Mouse (Mus musculus) retina, embryonic 14.5 days (tissue): Measurements from ENCODE around the gene Slc41a2.
"Not testable (repeated sequence)": the region's sequence is repeated elsewhere in the genome, so short reads cannot be mapped to it uniquely, and the experiment has no call there.

Experiments used
- DNase-seq: peaks from one replicate; pipeline ENCODE4 v3.0.0-alpha.2; 2015; ENCODE audit warnings: low spot score

Gene Slc41a2

DNA sequence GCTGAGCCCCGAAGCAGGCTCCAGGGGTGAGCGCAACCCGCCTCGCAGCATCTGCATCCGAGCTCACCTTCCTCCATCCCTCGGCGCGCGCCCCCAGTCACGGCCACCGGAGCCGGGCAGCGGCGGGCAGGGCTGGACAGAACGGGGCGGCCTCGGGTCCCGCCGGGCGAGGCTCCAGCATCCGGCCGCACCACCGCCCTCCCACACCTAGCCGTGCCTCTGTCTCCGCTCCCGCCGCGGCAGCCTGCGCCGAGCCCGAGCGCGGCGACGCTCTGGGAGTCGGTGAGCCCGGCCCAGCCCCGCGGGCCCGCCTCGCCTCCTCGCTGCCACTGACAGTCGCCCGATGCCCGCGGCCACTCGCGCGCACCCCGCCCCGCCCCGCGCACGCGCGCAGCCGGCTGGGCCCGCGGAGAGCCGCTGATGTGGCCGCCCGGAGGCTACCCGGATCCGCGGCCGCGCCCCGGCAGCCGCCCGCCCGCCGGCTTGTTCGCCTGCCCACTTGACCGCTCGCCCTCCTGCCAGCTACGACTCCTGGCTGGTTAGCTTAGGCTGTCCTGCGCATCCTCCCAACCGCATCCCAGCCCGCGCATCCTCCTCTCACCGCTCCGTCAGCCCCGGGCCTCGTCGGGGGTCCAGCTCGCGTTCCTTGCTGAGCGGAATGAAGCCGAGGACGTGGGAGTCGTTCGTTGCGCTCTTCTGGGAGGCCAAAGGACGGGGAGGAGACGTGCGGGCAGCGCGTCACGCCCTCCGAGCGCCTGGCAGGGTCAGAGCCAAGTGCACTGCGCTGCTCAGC is at the start of gene Slc41a2:
Slc41a2 (minus strand) TSS at position 724 of the 793 bp plus-strand sequence.
- peak; percentile 76 for DNase-seq

DNA sequence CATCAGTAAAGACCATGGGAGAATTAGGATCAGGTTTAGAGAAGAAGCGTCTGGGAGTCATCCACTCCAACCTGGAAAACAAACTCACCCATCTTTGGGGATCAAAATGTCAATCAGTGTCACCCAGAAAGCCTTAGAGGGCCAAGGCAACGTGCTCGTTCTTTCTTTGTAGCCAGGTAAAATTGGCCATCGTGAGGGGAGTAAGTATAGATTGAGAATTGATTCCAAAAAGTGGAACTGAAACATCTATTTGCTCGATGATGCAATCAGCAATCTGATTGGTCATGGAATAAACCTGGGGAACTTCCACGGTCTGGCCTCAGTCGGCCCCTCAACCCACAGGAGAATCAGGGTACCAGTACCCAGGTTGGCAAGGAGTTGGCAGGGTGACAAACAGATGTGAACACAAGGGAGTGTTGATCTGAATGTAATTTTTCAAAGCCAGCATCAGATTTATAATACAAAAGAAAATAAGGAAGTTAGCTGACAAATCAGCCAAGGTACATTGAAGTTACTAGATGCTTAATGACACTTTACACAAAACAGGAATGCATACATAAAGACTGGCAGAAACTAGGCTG is 47.7 kb upstream of the Slc41a2 start:
- no peak for DNase-seq

DNA sequence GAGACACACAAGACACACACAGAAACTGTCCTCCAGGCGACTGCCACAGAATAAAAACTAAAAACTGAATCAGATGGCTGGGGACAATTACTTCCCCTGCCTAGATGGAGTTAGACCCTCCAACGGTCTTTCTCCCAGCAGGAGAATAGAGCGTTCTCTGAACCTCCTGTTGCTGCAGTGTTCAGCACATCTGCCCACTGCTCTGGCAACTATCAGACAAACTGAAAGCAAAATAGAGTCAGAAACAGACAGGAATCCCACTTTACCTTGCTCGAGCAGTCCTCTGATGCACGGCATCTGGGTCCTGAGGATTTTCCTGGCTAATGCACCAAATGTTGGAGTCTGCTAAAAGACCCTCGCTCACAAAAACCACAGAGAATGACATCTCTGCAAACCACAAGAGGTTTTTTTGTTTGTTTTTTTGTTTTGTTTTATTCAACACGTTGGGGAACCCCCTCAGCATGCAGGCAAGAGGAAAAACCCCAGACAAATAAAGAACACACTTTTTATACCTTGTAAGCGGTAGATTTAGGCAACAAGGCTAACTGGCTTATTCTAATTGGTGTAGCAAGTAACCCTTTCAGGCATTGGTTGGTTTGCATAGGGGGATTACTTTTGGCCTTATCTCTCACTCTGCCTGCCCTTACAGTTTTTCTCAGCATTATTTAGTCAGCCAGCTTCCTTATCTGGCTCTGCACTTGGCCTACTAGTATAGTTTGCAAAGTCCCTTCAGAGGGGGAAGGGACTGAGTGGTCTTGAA is 47.0 kb upstream of the Slc41a2 start:
- DNase-seq = no peak

DNA sequence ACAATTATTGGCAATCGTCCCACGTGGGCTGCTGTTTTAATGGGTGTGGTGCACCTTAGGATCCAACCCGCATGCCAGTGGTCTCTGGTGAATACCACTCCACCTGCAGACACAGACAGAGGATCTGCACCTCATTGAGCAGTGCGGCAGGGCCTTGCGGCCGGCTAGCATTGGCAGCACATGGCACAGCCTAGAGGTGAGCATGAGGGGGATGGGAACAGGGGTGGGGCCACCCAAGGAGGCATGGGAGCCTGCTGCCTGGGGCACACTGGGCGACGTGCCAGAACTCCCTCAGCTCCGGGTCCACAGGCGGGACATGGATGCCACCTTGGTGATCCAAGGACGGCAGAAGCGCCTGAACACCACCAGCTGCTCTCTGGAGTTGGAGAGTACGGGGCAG is 46.2 kb upstream of the Slc41a2 start:
- DNase-seq = no peak

DNA sequence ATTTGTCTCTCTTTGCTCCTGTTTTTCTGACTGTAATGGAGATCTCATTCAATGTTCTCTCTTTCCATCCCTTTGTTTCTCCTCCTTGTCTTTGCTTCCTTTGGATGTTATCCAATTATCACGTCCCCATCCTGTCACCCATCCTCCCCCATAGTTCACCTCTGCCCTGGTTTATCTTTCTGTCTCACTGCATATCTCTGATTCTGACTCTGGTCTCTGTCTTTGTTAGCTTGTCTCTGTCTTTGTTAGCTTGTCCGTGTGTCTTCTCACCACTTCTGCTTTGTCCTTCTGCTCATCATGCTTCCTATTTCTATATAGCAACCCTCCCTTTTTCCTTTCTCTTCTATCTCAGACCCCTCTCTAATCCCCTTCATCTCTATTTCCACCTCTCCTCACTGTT is 45.3 kb upstream of the Slc41a2 start:
- no peak for DNase-seq

DNA sequence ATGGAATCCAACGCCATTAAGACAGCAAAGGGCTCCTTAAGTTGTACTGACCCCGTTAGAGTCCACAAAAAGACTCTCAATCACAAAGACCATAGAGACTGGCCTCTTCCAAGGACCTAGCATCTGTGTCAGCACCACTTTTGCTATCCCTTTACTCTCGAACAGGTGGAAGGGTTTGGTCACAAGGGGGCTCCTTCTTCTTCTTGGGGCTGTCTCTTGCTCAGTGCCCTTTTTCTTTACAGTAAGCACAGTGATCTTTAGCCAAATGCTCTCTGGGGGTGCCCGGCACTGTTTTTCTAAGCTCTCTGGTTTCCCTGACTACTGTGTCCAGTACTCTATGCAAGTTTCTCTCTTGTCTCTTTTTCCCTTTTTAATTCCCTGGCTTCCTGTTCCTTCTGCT is 44.8 kb upstream of the Slc41a2 start:
- no peak for DNase-seq

DNA sequence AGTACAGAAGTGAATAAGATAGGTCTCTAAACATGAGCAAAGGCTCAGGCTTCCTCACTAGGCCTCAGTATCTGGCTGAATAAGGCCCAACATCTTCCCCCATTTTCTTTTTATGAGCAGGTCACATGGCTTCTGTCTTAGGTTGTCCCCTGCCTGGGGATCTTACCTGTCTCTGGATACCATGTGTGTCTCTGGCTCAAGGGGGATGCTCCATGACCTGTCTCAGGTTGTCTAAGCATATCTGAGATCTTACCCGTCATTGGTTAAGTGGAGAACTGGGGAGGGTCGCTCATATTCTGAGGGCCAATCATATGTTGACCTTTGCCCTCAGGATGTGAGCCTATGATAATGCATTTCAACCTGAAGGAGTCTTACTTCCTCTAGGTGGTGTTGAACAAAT is 42.8 kb upstream of the Slc41a2 start:
- no peak for DNase-seq

DNA sequence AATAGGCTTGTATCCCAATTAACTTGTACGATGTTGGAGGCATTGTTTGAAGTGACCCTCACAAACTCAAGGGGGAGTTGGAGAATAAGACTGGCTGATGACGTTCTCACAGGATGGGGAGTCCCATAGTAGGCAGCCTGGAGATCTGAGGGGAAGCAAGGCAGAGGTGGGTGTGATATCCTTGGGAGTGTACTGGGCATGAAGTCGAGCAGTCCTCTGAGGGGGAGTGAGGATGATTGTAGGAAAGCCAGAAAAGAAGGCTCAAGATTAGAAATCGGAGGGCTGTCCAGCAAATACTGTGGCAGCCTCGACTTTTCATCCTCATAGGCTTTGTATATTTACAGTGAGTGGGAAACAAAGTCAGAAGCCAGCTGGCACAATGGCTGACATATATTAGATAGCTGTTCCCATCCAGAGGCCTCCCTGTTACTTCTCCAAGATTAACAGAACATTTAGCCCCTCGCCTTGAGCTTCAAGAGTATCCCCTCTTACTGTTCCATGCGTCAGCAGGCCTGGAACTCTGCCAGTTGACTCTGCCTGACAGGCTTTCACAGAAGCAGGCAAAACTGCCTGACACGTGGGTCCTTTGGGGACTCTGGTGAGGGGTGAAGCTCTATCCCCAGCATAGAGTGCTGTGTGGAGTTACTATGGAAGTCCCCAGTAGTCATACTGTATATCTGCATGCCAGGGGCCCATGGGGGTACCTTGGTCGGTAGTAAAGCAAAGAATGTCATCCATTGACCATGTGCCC is 40.6 kb upstream of the Slc41a2 start:
- DNase-seq = no peak

DNA sequence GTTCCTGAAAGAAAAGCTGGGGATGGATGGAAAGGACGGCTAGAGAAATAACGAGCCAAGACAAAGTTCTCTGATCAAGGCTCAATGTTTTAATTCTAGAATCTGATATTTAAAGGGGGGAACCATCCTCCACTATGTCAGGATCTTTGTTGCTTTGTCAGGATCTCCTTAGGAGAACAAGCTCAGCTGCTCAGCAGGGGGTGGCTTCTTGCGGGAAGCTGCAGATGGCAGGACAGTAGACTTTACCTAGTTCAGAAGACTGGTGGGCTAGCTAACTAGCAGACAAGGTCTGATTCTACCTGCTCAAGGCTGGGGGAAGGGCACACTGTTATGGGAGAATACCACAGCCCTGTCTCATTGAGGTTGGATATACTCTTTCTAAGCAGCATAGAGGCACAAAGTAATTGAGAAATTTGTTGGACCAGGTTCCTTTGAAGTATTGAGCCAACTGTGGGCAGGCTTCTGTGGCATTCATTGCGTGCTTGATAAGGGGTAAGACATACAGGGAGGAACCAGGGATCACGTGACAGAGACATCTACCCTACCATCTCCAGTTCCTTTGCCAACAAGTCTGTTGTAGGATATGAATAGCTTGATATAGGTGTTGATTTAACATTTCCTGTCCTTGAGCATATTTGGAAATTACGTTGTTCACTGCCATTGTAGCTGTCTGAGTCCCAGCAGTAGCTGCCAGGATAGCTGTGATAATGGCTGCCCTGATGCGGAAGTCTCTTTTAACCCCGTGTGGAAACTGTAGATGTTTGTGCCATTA is 39.4 kb upstream of the Slc41a2 start:
- no peak for DNase-seq

DNA sequence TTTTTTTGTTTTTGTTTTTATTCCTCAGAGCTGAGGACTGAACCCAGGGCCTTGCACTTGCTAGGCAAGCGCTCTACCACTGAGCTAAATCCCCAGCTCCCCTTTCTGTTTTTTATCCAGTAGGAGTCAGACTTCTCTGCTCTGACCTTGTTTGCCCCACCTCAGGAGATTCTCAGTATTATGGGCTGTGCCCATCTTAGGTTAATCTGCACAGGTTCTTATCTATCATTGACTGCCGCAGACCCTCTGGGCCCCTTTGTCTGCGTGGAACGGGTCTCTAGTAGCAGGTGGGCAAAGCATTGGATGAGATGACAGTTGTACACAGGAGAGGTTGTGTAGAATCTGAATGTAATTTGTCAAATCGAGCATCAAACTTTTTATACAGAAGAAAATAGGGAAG is 37.8 kb upstream of the Slc41a2 start:
- DNase-seq = not testable (repeated sequence)

DNA sequence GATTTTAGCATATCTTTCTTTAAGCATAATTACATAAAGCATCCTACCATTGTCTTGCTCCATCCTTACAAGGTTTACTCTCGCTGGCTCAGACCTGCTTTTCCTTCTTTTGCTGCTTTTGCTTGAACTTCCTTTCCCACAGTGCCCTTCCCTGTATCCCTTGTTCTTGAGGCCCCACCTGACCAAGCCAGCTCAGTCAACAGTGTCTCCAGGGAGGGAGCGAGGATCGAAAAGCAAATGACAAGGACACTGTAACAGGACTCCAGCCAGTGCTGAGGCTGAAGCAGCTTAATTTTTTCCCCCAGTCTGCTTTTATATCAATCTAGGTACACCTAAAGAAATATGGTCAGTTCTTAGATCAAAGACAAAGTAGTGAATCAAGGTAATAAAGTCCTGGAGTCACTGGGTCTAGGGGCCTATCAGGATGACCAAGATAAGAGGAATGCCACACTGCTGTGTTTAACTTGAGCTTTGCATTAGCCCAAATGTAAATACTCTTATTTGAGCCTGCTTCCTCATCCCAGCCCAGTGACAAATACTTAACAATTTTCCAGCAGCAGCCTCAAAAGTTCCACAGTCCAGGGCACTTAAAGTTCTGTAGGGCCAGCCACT is 36.5 kb upstream of the Slc41a2 start:
- no peak for DNase-seq

DNA sequence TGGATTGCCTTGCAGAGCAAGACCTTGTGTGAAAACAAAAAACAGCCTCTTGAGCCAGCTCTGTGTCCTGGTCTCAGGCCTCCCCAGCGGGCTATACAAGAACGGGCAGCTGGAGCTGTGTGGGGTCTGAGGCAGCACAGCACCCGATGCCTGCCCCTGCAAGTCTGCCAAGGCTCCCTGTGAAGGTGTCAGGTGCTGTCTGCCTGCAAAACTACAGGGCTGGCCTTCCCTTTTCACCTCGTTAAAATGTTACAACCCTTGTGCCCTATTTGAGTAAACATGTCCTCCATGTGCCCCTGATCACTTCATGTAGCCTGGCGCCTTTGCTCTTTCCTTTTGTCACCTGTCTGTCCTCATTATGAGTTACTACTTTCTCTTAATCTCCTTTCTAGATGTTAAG is 31.2 kb upstream of the Slc41a2 start:
- no peak for DNase-seq

DNA sequence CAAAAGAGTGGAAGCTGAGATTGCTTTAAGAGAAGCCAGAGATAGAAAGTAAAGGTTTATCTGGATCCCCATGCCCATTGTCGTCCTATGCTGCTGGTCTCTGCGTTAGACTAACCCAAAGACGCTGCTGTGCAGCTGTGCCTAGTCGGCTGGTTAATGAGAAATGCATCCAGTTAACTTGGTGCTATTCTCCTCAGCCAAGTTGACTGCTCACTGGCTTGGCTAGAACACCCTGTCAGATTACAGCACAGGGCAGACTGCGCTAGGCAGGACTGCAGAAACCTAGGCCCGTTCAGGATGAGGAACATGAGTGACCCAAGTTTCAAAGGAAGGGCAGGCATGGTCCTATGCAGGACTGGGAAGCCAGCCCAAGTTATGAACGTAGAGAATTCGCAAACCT is 25.8 kb upstream of the Slc41a2 start:
- DNase-seq = no peak

DNA sequence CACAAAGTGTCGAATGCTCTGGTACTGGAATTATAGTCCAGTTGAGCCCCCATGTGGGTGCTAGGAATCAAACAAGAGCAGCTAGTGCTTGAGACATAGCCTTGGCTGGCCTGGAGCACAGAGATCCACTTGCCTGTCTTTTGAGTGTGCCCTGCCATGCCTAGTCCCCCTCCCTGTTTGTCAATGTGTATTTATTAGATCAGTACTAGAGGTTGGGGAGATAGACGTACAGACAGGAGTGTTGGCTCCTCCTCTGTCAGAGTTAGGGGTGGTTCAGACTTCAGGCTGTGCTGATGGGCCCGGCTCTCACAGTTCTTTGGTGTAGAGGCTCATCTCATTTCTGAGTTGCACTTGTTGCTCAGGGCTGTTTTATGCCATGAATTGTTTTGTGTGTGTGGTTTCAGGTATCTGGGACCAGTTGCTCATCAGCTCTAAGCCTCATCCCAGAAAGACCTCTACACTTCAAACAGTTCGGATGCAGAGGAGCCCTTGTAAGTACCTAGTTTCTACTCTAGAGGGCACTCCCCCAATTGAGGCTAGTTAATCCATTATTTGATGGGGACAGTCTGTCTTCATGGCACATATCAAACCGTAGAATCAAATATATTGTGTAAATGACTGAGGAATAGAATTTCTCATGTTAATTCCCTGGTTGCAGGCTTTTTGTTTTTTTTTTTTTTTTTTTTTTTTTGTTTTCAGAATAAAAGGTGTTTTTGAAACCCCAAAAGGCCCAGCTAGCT is 24.1 kb upstream of the Slc41a2 start:
- DNase-seq = peak; percentile 76

DNA sequence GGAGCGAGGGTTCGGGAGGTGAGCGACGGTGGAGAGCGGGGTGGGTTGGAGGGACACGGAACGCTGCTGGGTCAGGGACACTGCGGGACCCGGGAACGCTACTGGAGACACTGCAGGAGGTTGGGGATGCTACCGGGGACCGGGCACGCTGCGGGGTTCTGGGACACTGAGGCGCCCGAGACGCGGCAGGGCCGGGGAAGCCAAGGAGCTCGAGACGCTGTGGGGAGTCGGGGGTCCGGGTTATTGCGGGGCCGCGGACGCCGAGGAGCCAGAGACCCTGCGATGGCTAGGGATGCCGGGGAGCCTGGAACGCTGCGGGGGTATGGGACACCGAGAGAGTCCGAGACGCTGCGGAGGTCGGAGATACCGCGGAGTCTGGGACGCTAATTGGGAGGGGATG is 22.7 kb upstream of the Slc41a2 start:
- no peak for DNase-seq

DNA sequence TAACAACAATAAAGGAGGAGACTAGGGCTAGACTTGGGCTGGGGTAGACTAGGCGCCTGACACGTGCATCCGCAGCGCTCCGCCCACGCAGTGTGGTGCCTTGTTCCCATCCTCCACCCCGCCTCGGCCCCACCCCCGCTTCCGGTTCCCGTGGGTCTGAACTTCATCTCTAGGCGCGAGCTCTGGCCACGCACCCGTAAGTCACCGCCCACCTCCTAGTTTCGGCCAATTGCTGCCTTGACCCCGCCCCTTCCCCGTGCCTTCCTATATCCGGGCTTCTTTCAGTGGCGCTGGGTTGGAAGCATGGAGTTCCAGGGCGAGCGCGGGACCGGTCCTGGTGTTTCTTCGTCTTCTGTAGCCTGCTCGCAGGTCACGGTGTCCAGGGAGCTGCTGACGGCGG is 22.3 kb upstream of the Slc41a2 start, which contains the start of gene D10Wsu102e:
D10Wsu102e (plus strand) TSS at position 266 of the 400 bp plus-strand sequence.
- DNase-seq = peak; percentile 97

DNA sequence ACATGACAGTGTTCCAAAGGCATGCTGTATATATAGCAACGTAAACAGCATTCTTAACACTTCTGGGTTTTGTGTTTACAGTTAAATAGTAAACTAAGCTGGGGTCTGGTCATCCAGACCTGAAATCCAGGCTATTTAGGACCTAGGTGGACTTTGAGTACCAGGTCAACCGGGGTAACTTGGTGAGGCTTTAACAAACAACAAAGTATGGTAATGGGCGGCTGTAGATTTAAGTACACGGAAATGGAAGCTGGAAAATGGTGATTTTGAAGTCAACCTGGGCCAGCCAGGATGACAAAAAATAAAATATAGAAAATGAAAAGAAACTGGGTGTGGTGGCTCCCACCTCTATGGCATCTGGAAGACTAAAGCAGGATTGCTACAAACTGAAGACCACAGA is 21.8 kb upstream of the Slc41a2 start:
- DNase-seq = no peak

DNA sequence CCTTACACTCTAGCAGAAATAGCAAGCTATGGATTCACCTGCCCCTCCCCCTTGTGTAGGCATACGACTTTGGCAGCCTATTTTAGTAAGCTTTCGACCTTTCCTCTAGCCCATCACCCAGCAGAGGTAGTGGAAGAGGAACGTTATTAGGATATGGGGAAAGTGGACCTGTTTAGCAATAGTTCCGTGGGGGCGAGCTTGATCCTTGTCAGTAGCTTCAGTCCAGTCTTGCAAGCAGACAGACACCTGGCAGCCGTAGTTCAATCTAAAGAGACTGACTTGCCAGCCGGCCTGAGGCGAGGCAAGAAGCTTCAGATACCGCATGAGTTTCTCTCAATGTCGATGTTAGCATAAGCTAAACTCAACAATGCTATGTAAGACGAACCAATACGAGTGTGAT is 18.7 kb upstream of the Slc41a2 start:
- DNase-seq = no peak

DNA sequence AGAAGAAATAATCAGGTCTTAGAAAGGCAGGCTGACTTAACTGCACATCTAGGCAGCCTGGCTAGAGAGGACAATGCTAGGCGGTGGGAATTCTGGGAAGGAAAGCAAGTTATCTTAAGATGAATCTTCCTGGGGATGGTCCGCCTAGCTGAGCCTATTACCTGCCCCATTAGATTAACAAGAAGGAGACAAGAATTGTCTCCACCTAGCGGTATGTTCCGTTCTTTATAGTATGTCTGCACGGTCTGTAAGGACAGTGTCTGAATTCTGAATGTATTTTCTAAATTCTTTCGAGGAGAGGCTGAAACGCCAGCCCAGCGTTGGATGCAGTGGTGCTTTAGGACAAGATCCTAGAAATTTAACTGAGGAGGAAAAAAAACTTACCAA is 16.6 kb upstream of the Slc41a2 start:
- peak; percentile 59 for DNase-seq

DNA sequence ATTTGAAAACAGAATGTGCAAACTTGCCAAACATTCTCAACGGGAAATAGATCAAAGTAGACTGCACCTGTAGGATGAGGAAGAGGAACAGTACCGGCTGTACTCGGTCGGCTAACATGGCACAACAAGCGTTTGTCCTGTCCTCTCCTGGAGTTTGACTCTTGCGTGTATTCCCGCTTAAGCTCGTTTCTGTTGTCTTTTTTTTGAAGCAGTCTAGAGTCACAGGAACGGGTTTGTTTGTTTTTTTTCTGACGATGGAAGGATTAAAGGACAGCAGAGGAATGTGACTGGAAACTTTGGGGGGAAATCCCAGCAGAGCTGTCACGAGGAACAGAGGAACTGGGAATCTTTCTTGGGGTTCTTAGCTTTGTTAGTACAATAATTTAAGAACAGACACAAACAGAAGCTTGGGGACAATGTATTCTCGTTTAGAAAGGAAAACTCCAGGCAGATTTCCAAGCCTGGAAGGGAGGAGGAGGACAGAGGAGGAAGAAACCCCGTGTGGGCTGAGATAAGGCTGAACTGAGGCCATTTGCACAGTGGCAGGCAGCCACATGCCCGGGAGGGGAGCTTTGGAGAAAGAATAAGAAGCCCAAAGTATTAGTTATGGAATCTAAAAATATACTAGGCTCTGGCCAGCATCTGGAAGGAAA is 16.1 kb upstream of the Slc41a2 start:
- no peak for DNase-seq
